Mouse (Mus musculus) CH12.LX (cell line): ENCODE results near the gene Tnfsf8. TPM values are rescaled to one million over a fixed set of nuclear protein-coding genes. Genes with fewer than 3 reads are reported as not detected.

Experiments used
- DNase-seq: peaks from one replicate; pipeline ENCODE4 v3.0.0-alpha.2; 2013; ENCODE audit errors: extremely low read depth
- H3K27ac ChIP-seq: 2 replicates; pipeline ENCODE4 v1.5.1; 2012; ENCODE audit warnings: low read depth, mild to moderate bottlenecking, control low read depth, moderate library complexity; ENCODE audit not compliant: insufficient read depth
- H3K27me3 ChIP-seq: replicated peaks from 2 replicates; pipeline ENCODE3; 2012; ENCODE audit warnings: inconsistent platforms
- H3K36me3 ChIP-seq, 2 experiments: replicated peaks in 1 of 2; 2 replicates each; pipeline versions ENCODE3 to v1.6.1; 2012; ENCODE audit warnings: inconsistent platforms in 1 of 2, low read length in 1 of 2, mild to moderate bottlenecking in 1 of 2, mixed read lengths in 1 of 2, moderate library complexity in 1 of 2; ENCODE audit not compliant: control insufficient read depth in 1 of 2, insufficient read depth in 1 of 2
- H3K4me1 ChIP-seq, 2 experiments: 2 replicates each; pipeline ENCODE4 v1.6.1; 2012; ENCODE audit warnings: inconsistent platforms in 1 of 2, moderate library complexity in 1 of 2; ENCODE audit not compliant: insufficient read depth in 2 of 2, control insufficient read depth in 1 of 2
- H3K4me2 ChIP-seq: 2 replicates; pipeline ENCODE4 v1.6.1; 2012; ENCODE audit warnings: low read depth, mild to moderate bottlenecking, control low read depth; ENCODE audit not compliant: poor library complexity, insufficient read depth, severe bottlenecking
- H3K4me3 ChIP-seq, 3 experiments: fragments of 150-350 bp in 1 of 3; sonication (generic) in 1 of 3; replicated peaks in 1 of 3; 2 replicates each; pipeline versions ENCODE3 to v1.5.1; 2011 to 2012; ENCODE audit warnings: low read depth in 2 of 3, low read length in 2 of 3, mild to moderate bottlenecking in 2 of 3, moderate library complexity in 2 of 3, control low read depth in 1 of 3, improper control_type of control experiment in 1 of 3, inconsistent platforms in 1 of 3, mixed read lengths in 1 of 3; ENCODE audit not compliant: poor library complexity in 1 of 3
- H3K79me2 ChIP-seq: replicated peaks from 2 replicates; pipeline ENCODE4 v1.6.1; 2012; ENCODE audit warnings: mild to moderate bottlenecking, moderate library complexity; ENCODE audit not compliant: control insufficient read depth, poor library complexity, insufficient read depth, severe bottlenecking; ENCODE audit errors: extremely low read depth
- H3K9ac ChIP-seq: 2 replicates; pipeline ENCODE4 v1.6.1; 2012; ENCODE audit warnings: low read depth, mild to moderate bottlenecking, control low read depth, moderate library complexity; ENCODE audit not compliant: insufficient read depth
- H3K9me3 ChIP-seq: replicated peaks from 2 replicates; pipeline ENCODE3; 2012; ENCODE audit warnings: low read length, inconsistent platforms, mixed read lengths
- BHLHE40 ChIP-seq: IDR thresholded peaks from 2 replicates; pipeline ENCODE4 v1.6.1; 2011; ENCODE audit warnings: mild to moderate bottlenecking, low read depth, low read length, improper control_type of control experiment
- CTCF ChIP-seq, 2 experiments: IDR thresholded peaks in 1 of 2; conservative IDR thresholded peaks in 1 of 2; 2 replicates each; pipeline ENCODE4 v1.5.1; 2011 to 2012; ENCODE audit warnings: low read depth in 2 of 2, low read length in 2 of 2, improper control_type of control experiment in 1 of 2, inconsistent platforms in 1 of 2, mild to moderate bottlenecking in 1 of 2, moderate library complexity in 1 of 2
- EP300 ChIP-seq: IDR thresholded peaks from 2 replicates; pipeline ENCODE4 v1.6.1; 2011; ENCODE audit warnings: low read length, improper control_type of control experiment
- ETS1 ChIP-seq: conservative IDR thresholded peaks from 2 replicates; pipeline ENCODE4 v1.6.1; 2012; ENCODE audit warnings: low read depth, mild to moderate bottlenecking, inconsistent platforms, low read length, improper control_type of control experiment, moderate library complexity
- GABPA ChIP-seq: IDR thresholded peaks from 2 replicates; pipeline ENCODE4 v1.6.1; 2012; ENCODE audit warnings: low read depth, low read length, improper control_type of control experiment, inconsistent platforms; ENCODE audit not compliant: insufficient replicate concordance
- HCFC1 ChIP-seq: IDR thresholded peaks from 2 replicates; pipeline ENCODE4 v1.6.1; 2012; ENCODE audit warnings: low read depth, mild to moderate bottlenecking, inconsistent platforms, low read length, improper control_type of control experiment
- IRF4 ChIP-seq: IDR thresholded peaks from 2 replicates; pipeline ENCODE4 v1.6.1; 2014; ENCODE audit warnings: low read depth, mild to moderate bottlenecking, inconsistent platforms, low read length, improper control_type of control experiment
- JUN ChIP-seq: IDR thresholded peaks from 2 replicates; pipeline ENCODE4 v1.6.1; 2011; ENCODE audit warnings: low read depth, mild to moderate bottlenecking, low read length, improper control_type of control experiment, moderate library complexity; ENCODE audit not compliant: insufficient read depth
- KAT2A ChIP-seq: IDR thresholded peaks from 2 replicates; pipeline ENCODE4 v1.6.1; 2012; ENCODE audit warnings: low read length, improper control_type of control experiment, inconsistent platforms; ENCODE audit not compliant: insufficient replicate concordance
- MAZ ChIP-seq: IDR thresholded peaks from 2 replicates; pipeline ENCODE4 v1.6.1; 2012; ENCODE audit warnings: low read depth, mild to moderate bottlenecking, inconsistent platforms, low read length, improper control_type of control experiment, moderate library complexity
- NELFE ChIP-seq: IDR thresholded peaks from 2 replicates; pipeline ENCODE4 v1.6.1; 2011; ENCODE audit warnings: low read depth, low read length, improper control_type of control experiment
- NRF1 ChIP-seq: IDR thresholded peaks from 2 replicates; pipeline ENCODE4 v1.6.1; 2014; ENCODE audit warnings: low read depth, mild to moderate bottlenecking, inconsistent platforms, low read length, improper control_type of control experiment, moderate library complexity
- PAX5 ChIP-seq: IDR thresholded peaks from 2 replicates; pipeline ENCODE4 v1.6.1; 2012; ENCODE audit warnings: low read length, inconsistent platforms, mixed read lengths
- POLR2A ChIP-seq: IDR thresholded peaks from 2 replicates; pipeline ENCODE4 v1.6.1; 2011; ENCODE audit warnings: low read depth, mild to moderate bottlenecking, improper control_type of control experiment, low read length
- POLR2AphosphoS2 ChIP-seq: IDR thresholded peaks from 2 replicates; pipeline ENCODE4 v1.6.1; 2011; ENCODE audit warnings: low read depth, low read length, improper control_type of control experiment
- RCOR1 ChIP-seq: conservative IDR thresholded peaks from 2 replicates; pipeline ENCODE4 v1.6.1; 2012; ENCODE audit warnings: low read depth, mild to moderate bottlenecking, inconsistent platforms, low read length, improper control_type of control experiment
- USF2 ChIP-seq: conservative IDR thresholded peaks from 2 replicates; pipeline ENCODE4 v1.6.1; 2011; ENCODE audit warnings: low read depth, low read length, improper control_type of control experiment
- ZC3H11A ChIP-seq: IDR thresholded peaks from 2 replicates; pipeline ENCODE4 v1.6.1; 2012; ENCODE audit warnings: low read depth, mild to moderate bottlenecking, inconsistent platforms, low read length, improper control_type of control experiment
- ZMIZ1 ChIP-seq: IDR thresholded peaks from 2 replicates; pipeline ENCODE4 v1.6.1; 2012; ENCODE audit warnings: low read depth, mild to moderate bottlenecking, inconsistent platforms, low read length, improper control_type of control experiment
- ZNF384 ChIP-seq: IDR thresholded peaks from 2 replicates; pipeline ENCODE4 v1.6.1; 2012; ENCODE audit warnings: low read depth, low read length, improper control_type of control experiment, inconsistent platforms
- dilution Hi-C: fragments of 300-500 bp; cut with MboI; formaldehyde crosslinking; loops from 2 replicates; pipeline ENCODE4 v1.14.3; 2020; ENCODE audit warnings: low sequenced_read_pairs; ENCODE audit not compliant: extremely low pct_unique_long_range_greater_than_20kb, extremely low pct_ligation_motif_present
- in situ Hi-C: fragments of 300-500 bp; cut with MboI; formaldehyde crosslinking; loops from 3 replicates; pipeline ENCODE4 v1.14.3; 2019; ENCODE audit warnings: low sequenced_read_pairs, low pct_ligation_motif_present, low pct_unique_long_range_greater_than_20kb, mixed read lengths
- polyA plus RNA-seq: library from polyadenylated mRNA; unstranded; fragments of >175 nt; gene quantifications from 2 replicates; pipeline ENCODE4 v1.2.1, GENCODE M21; 2012; ENCODE audit warnings: low read depth; ENCODE audit not compliant: insufficient read length
- total RNA-seq, 2 experiments: library from RNA; depleted of rRNA; stranded (reverse); fragments of 300-350 nt in 1 of 2; fragments of >200 nt in 1 of 2; gene quantifications; 2 replicates each; pipeline ENCODE4 v1.2.3; 2012 to 2014

The Tnfsf8 gene
- total and polyA plus RNA-seq, 3 experiments = 19.4 to 67.9 (median 22.8) TPM

DNA sequence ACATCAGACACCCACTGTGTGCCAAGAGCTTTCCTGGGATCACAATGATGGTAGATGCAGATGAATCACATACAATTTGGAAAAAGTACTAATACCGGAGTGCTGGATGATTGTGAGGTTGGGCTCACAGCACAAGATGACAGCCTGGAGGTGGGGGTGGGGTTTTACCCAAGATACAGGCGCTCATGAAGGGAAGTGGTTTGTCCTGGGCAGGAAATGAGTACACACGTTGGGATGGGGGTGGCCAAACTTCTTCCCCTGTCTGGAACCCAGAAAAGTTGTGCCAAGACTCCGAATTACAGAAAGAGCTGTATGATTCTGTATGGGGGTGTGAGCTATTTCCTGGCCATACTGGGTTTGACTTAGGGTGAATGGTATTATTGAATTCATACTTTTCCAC is 38.0 kb downstream of the Tnfsf8 start:
- Histone ChIP-seq H3K9ac (no peak overlapping the region), H3K4me1 (peaks cover 0 to 12% of the 10 kb centered on the region in 2 experiments; a peak in 2 of 4 replicates), H3K36me3 (peaks cover 18 to 44% of the 10 kb centered on the region in 2 experiments), H3K4me3 (no peak overlapping the region), H3K4me2 (no peak overlapping the region), H3K79me2 (no peaks in the 10 kb centered on the region)
- TF ChIP-seq ETS1 (no peak), KAT2A (no peak), POLR2A (no peak), NELFE (no peak), ZC3H11A (no peak), BHLHE40 (no peak), POLR2AphosphoS2 (no peak), PAX5 (no peak), CTCF (conservative IDR thresholded peaks at IDR 0.05 in 1 of 2, IDR thresholded peaks at IDR 0.05 in 1 of 2; ENCODE audit: low read depth in 2 of 2, low read length in 2 of 2) (no peak), HCFC1 (no peak), IRF4 (no peak)
- TF ChIP-seq, all 38 proteins: peak for 0
- no peak overlapping the region for H3K27ac ChIP-seq
- in situ Hi-C loops = no loop called here
- no peak for DNase-seq
- dilution Hi-C loops = no loop called here
- H3K27me3 ChIP-seq = no peaks in the 10 kb centered on the region
- H3K9me3 ChIP-seq = no peaks in the 10 kb centered on the region

GRCm38 (mm10) chr4:63817505-63817904 is 43.6 kb downstream of the Tnfsf8 start:
- Histone ChIP-seq H3K4me1 (peaks cover 4 to 18% of the 10 kb centered on the region in 2 experiments; a peak in 3 of 4 replicates), H3K4me3 (no peak overlapping the region), H3K27ac (no peak overlapping the region), H3K9me3 (no peaks in the 10 kb centered on the region), H3K79me2 (no peaks in the 10 kb centered on the region), H3K4me2 (no peak overlapping the region), H3K27me3 (no peaks in the 10 kb centered on the region), H3K9ac (no peak overlapping the region), H3K36me3 (no peaks in the 10 kb centered on the region)
- in situ Hi-C loops = no loop called here
- dilution Hi-C loops = no loop called here
- DNase-seq = peak; percentile 22
- no peak for TF ChIP-seq BHLHE40
- 0 out of 2 replicates have a peak, but pooled peaks have one; percentile 22 for TF ChIP-seq EP300
- no peak for TF ChIP-seq RCOR1
- TF ChIP-seq JUN = no peak
- no peak for TF ChIP-seq NRF1
- TF ChIP-seq ZNF384 = peak; percentile 45; the same call in 1 of the 2 replicates
- TF ChIP-seq ZMIZ1 = no peak
- no peak for TF ChIP-seq GABPA
- no peak for TF ChIP-seq MAZ
- TF ChIP-seq PAX5 = no peak
- TF ChIP-seq USF2 = no peak
